Mouse (Mus musculus) midbrain, embryonic 13.5 days (tissue): Measurements from ENCODE around the gene Nptx1. TPM values are rescaled to one million over a fixed set of nuclear protein-coding genes. Genes with fewer than 3 reads are reported as not detected.
A peak's percentile ranks its signal among the peaks of the same experiment; 100 is the strongest.

Experiments used
- ATAC-seq: fragments of 200-750 bp; cut with Nextera tagmentation; 2 replicates; pipeline ENCODE4 v1.8.0; 2017; ENCODE audit warnings: mild to moderate bottlenecking, moderate TSS enrichment, moderate library complexity
- H3K27ac ChIP-seq: fragments of 300-500 bp; sonication (generic); 2 replicates; pipeline ENCODE4 v1.5.1; 2015; ENCODE audit warnings: inconsistent platforms, mild to moderate bottlenecking, moderate library complexity
- H3K27me3 ChIP-seq: fragments of 300-500 bp; sonication (generic); 2 replicates; pipeline ENCODE4 v1.6.1; 2015; ENCODE audit warnings: mild to moderate bottlenecking, inconsistent platforms
- H3K36me3 ChIP-seq: fragments of 300-500 bp; sonication (generic); 2 replicates; pipeline ENCODE4 v1.6.1; 2015; ENCODE audit warnings: mild to moderate bottlenecking, inconsistent platforms
- H3K4me1 ChIP-seq: fragments of 300-500 bp; sonication (generic); replicated peaks from 2 replicates; pipeline ENCODE4 v1.6.1; 2015; ENCODE audit warnings: inconsistent platforms
- H3K4me2 ChIP-seq: fragments of 300-500 bp; sonication (generic); replicated peaks from 2 replicates; pipeline ENCODE4 v1.6.1; 2015; ENCODE audit warnings: moderate library complexity, mild to moderate bottlenecking, inconsistent platforms
- H3K4me3 ChIP-seq: fragments of 300-500 bp; sonication (generic); replicated peaks from 2 replicates; pipeline ENCODE4 v1.5.1; 2015; ENCODE audit warnings: mild to moderate bottlenecking, inconsistent platforms
- H3K9ac ChIP-seq: fragments of 300-500 bp; sonication (generic); replicated peaks from 2 replicates; pipeline ENCODE4 v1.6.1; 2015; ENCODE audit warnings: mild to moderate bottlenecking, inconsistent platforms
- H3K9me3 ChIP-seq: fragments of 300-500 bp; sonication (generic); 2 replicates; pipeline ENCODE4 v1.6.1; 2016; ENCODE audit warnings: mild to moderate bottlenecking, inconsistent platforms
- WGBS: fragments of 180-500 bp; shearing (Covaris S2); methylation state at CpG from one replicate; pipeline ENCODE4 v1.1.7; 2015; 5-methylcytosine and 5-hydroxymethylcytosine counted together
- polyA plus RNA-seq: library from polyadenylated mRNA; unstranded; fragments of >200 nt; fragmentation: Nextera tagmentation; extraction: Ambion mirVana; gene quantifications from 2 replicates; pipeline ENCODE4 v1.2.1, GENCODE M21; 2015

The Nptx1 gene
- polyA plus RNA-seq, 1 experiment from 2014 or later, result 8.6 TPM

DNA sequence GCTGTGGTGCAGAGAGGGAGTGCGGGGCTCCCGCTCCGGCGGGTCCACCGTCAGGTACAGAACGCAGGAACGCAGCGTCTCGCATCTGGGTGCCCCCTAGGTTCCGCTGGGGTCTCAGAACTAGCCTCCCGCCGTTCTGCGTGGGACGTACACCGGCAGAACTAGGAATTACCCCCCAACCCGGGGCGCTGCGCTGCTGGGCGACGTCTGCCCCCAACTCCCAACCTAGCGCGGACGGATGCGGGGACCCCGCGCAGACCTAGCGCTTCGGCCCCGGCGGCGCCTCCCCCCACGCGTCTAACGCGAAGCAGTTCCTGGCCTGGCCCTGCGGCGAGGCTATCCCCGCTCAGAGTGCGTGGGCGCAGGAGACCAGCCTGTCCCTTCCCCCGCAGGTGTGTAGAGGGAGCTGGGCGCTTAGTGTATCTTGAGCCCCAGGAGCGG lies 1.8 kb upstream of the Nptx1 start:
- peak overlapping the region; percentile 89 for H3K4me2 ChIP-seq
- H3K4me1 ChIP-seq, result peaks cover 63% of the 10 kb centered on the region
- H3K4me3 ChIP-seq, result peak overlapping the region; percentile 70
- H3K27ac ChIP-seq, result 0 out of 2 replicates have a peak overlapping the region, but pooled peaks have one; percentile 30
- H3K36me3 ChIP-seq, result no peaks in the 10 kb centered on the region
- no peak for ATAC-seq
- H3K9ac ChIP-seq, result peak overlapping the region; percentile 92
- peaks cover 89% of the 10 kb centered on the region for H3K27me3 ChIP-seq
- H3K9me3 ChIP-seq, result no peaks in the 10 kb centered on the region
- WGBS, result 1% methylated on average over 43 of the region's 43 CpGs

DNA sequence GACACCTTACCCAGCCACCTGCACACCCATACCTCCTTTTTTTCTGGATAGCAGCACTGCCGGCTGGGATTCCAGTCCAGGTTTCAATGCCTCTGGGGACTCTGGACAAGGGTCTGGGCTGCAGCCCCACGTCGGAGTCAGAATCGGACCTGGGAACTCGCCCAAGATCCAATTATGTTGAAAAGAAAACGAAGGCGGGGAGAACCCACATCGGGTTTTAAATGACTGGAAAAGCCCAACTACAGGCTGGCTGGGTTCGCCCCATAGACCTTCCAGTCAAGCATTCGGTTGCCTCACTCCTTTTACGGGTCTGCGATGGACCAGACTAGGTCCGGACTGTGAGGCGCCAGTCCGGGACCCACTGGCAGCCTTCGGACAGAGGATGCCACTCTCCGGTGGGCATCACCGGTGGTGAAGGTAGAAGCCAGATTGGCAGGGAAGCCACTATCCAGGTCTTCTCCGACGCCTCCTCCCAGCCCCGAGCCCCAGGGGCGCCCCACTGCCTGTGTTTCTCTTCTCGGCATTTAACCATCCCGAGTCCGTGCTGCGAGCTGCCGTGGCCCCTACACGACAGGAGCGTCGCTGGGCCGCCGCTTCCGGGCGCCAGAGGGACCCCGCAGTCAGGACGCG lies 1.3 kb upstream of the Nptx1 start:
- under 1% methylated on average over 36 of the region's 37 CpGs for WGBS
- H3K27me3 ChIP-seq, result peaks cover 88% of the 10 kb centered on the region
- H3K36me3 ChIP-seq, result no peaks in the 10 kb centered on the region
- 0 out of 2 replicates have a peak, but pooled peaks have one; percentile 18 for ATAC-seq
- no peaks in the 10 kb centered on the region for H3K9me3 ChIP-seq
- peak overlapping the region; percentile 62; the same call in 1 of the 2 replicates for H3K27ac ChIP-seq
- peak overlapping the region; percentile 89 for H3K4me2 ChIP-seq
- peak overlapping the region; percentile 70 for H3K4me3 ChIP-seq
- peak overlapping the region; percentile 92 for H3K9ac ChIP-seq
- H3K4me1 ChIP-seq, result peaks cover 67% of the 10 kb centered on the region

- Histone ChIP-seq H3K36me3 (no peaks in the 10 kb centered on the region), H3K27me3 (peaks cover 88% of the 10 kb centered on the region)
- under 1% methylated on average over 39 of the region's 39 CpGs for WGBS
Measured at GRCm38 (mm10) chr11:119547951-119548591, 518 bp upstream of the Nptx1 start.

DNA sequence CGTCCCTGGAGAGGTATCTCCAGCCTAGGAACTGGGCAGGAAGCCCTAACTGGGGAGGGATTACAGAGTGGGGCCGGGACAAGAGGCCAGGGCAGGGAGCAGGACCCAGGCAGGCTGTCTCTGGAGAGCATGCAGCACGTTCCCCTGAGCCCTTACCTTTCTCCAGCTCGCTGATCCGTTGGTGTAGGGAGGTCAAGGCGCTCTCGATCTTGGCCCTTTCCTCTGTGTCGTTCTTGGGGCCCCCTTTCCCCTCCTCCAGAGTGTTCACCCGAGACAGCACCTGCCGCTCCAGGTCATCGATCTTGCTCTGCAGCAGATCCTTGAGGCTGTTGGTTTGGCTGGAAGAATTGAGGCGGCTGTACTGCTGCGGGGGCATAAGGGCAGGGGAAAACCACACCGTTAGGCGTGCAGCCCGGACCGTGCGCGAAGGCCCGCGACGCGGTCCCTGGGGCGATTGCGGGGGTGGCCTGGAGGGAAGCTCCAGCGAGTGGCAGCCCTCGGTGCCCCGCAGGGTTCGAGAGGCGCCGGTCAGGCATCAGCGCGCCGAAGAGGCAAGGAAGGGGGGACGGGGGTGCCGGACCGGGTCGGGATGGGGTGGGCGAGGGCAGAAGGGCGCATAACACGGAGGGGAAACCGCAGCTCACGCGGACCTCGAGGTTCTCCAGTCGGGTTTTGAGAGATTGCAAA lies 914 bp downstream of the Nptx1 start:
- peak overlapping the region; percentile 92 for H3K9ac ChIP-seq
- H3K4me2 ChIP-seq, result peak overlapping the region; percentile 89
- under 1% methylated on average over 46 of the region's 46 CpGs for WGBS
- ATAC-seq, result no peak
- H3K4me3 ChIP-seq, result peak overlapping the region; percentile 70
- H3K27me3 ChIP-seq, result peaks cover 88% of the 10 kb centered on the region
- no peaks in the 10 kb centered on the region for H3K9me3 ChIP-seq
- no peaks in the 10 kb centered on the region for H3K36me3 ChIP-seq
- H3K4me1 ChIP-seq, result peaks cover 74% of the 10 kb centered on the region
- H3K27ac ChIP-seq, result 0 out of 2 replicates have a peak overlapping the region, but pooled peaks have one; percentile 4

More at GRCm38 (mm10) chr11:119547951-119548591, 518 bp upstream of the Nptx1 start:
- Histone ChIP-seq H3K4me3 (peak overlapping the region; percentile 70), H3K9me3 (no peaks in the 10 kb centered on the region), H3K4me2 (peak overlapping the region; percentile 89), H3K9ac (peak overlapping the region; percentile 92), H3K27ac (peak overlapping the region; percentile 62), H3K4me1 (peaks cover 72% of the 10 kb centered on the region)
- ATAC-seq, result peak; percentile 34

- Histone ChIP-seq H3K9me3 (no peaks in the 10 kb centered on the region), H3K4me3 (peak overlapping the region; percentile 70), H3K4me2 (peak overlapping the region; percentile 89), H3K27ac (no peak overlapping the region), H3K4me1 (peaks cover 68% of the 10 kb centered on the region), H3K27me3 (peaks cover 86% of the 10 kb centered on the region), H3K9ac (peak overlapping the region; percentile 92), H3K36me3 (no peaks in the 10 kb centered on the region)
- WGBS, result 6% methylated on average over 10 of the region's 10 CpGs
- no peak for ATAC-seq
Measured at GRCm38 (mm10) chr11:119545741-119546495, 1.6 kb downstream of the Nptx1 start.

DNA sequence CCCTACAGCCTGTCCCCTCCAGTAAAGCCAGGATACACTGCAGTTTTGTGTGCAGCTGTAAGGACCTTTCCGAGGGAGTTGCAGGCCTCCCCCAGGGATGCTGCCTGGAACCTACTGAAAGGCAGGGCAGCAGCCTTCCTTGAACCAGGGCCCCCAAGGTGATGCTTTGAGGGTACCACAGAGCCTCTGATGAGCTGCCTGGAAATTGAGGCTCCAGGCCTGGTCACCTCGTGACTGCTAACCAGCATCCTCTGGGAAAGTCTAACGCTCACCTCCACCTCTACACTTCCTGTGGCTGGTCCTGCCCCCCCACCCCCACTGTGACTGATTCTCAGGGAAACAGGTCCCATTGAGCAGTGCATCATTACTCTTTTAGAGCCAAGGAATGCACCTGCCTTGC lies 2.3 kb downstream of the Nptx1 start:
- Histone ChIP-seq H3K27me3 (peaks cover 85% of the 10 kb centered on the region), H3K27ac (no peak overlapping the region), H3K9me3 (no peaks in the 10 kb centered on the region), H3K4me3 (peak overlapping the region; percentile 70), H3K4me1 (peaks cover 67% of the 10 kb centered on the region), H3K36me3 (no peaks in the 10 kb centered on the region), H3K4me2 (peak overlapping the region; percentile 89), H3K9ac (peak overlapping the region; percentile 92)
- no peak for ATAC-seq
- WGBS, result 46% methylated on average over 3 of the region's 3 CpGs

GRCm38 (mm10) chr11:119544518-119545105 lies 2.9 kb downstream of the Nptx1 start:
- Histone ChIP-seq H3K4me1 (peaks cover 70% of the 10 kb centered on the region), H3K27ac (no peak overlapping the region), H3K4me2 (peak overlapping the region; percentile 89), H3K4me3 (peak overlapping the region; percentile 70; the same call in 1 of the 2 replicates), H3K9me3 (no peaks in the 10 kb centered on the region), H3K36me3 (no peaks in the 10 kb centered on the region), H3K9ac (0 out of 2 replicates have a peak overlapping the region, but pooled peaks have one; percentile 16), H3K27me3 (peaks cover 83% of the 10 kb centered on the region)
- no peak for ATAC-seq
- 85% methylated on average over 15 of the region's 15 CpGs for WGBS

DNA sequence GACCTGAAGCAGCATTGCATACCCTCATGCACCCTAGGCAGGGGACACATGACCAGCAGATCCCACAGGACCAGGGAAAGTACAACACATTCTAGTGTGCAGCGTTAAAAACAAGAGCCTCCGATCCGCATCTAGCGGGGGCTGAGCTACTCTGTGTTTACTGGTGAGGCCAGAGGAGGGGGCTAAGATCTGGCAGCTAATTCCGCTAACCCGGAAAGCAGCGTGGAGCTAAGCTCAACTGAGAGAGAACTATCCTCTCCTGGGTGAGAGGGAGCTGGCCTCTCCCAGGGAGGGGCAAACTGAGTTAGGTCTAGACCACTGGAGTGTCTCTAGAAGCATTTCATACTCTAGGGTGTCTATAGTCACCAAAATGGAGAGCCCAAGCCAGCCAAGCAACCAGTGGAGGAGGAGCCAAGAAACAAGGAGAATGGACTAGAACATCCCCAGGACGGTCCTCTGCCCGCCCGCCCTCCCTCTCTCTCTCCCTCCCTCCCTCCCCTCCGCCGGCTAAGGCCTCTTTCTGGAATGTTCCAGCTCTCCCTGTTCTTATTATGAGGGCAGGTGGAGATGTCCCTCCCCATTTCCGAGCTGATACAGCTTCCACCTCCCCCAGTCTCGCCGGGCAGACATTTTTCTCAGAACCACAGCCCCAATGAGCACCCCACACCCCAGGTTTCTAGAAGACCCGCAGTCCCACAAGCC lies 3.6 kb downstream of the Nptx1 start:
- no peak overlapping the region for H3K4me3 ChIP-seq
- no peak overlapping the region for H3K27ac ChIP-seq
- peak overlapping the region; percentile 89 for H3K4me2 ChIP-seq
- H3K9ac ChIP-seq, result no peak overlapping the region
- no peaks in the 10 kb centered on the region for H3K9me3 ChIP-seq
- WGBS, result 52% methylated on average over 16 of the region's 16 CpGs
- H3K36me3 ChIP-seq, result no peaks in the 10 kb centered on the region
- H3K4me1 ChIP-seq, result peaks cover 64% of the 10 kb centered on the region
- ATAC-seq, result no peak
- H3K27me3 ChIP-seq, result peaks cover 80% of the 10 kb centered on the region

GRCm38 (mm10) chr11:119542886-119543285 lies 4.7 kb downstream of the Nptx1 start:
- Histone ChIP-seq H3K4me1 (peaks cover 53% of the 10 kb centered on the region), H3K27me3 (peaks cover 73% of the 10 kb centered on the region), H3K36me3 (no peaks in the 10 kb centered on the region), H3K9ac (no peak overlapping the region), H3K4me3 (no peak overlapping the region), H3K27ac (no peak overlapping the region), H3K9me3 (no peaks in the 10 kb centered on the region), H3K4me2 (no peak overlapping the region)
- ATAC-seq, result no peak
- 80% methylated on average over 5 of the region's 5 CpGs for WGBS

- no peak overlapping the region for H3K9ac ChIP-seq
- H3K9me3 ChIP-seq, result no peaks in the 10 kb centered on the region
- H3K4me1 ChIP-seq, result peaks cover 48% of the 10 kb centered on the region
- no peak for ATAC-seq
- H3K4me3 ChIP-seq, result no peak overlapping the region
- no peaks in the 10 kb centered on the region for H3K36me3 ChIP-seq
- H3K4me2 ChIP-seq, result no peak overlapping the region
- WGBS, result 58% methylated on average over 9 of the region's 9 CpGs
- H3K27me3 ChIP-seq, result peaks cover 77% of the 10 kb centered on the region
- H3K27ac ChIP-seq, result no peak overlapping the region
Measured at GRCm38 (mm10) chr11:119542371-119542770, 5.2 kb downstream of the Nptx1 start.

DNA sequence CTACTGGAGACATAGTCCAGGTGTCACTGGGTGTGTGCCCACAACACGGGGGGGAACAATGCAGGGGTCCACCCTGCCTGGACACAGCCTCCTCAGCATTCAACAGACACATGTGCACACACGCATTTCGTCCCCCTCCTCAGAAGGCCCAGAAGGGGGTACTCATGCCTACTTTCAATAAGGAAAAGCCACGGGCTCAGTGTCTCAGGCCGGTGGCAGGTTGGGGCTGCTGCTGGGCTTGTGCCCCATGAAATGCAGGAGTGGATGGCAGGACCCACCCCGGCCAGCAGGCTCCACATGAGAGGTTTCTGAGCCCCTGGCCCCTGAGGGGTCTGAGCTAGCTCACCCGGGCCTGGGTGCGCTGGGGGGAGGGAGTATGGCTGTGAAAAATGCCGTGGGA lies 6.5 kb downstream of the Nptx1 start:
- 82% methylated on average over 9 of the region's 9 CpGs for WGBS
- Histone ChIP-seq H3K9ac (no peak overlapping the region), H3K27me3 (peaks cover 66% of the 10 kb centered on the region), H3K36me3 (no peaks in the 10 kb centered on the region), H3K4me1 (peaks cover 36% of the 10 kb centered on the region), H3K4me2 (no peak overlapping the region), H3K27ac (no peak overlapping the region), H3K4me3 (no peak overlapping the region), H3K9me3 (no peaks in the 10 kb centered on the region)
- ATAC-seq, result no peak
